Mouse (Mus musculus) urinary bladder, postnatal 36 days (tissue): Measurements from ENCODE around the gene Cacng2.
A peak's percentile ranks its signal among the peaks of the same experiment; 100 is the strongest.
"Not testable (repeated sequence)": the region's sequence is repeated elsewhere in the genome, so short reads cannot be mapped to it uniquely, and the experiment has no call there.

Experiments
- DNase-seq, 2 experiments: peaks; one replicate each; pipeline ENCODE4 v3.0.0; 2022; ENCODE audit warnings: low spot score in 2 of 2, mixed read lengths in 1 of 2

Cacng2 gene

GRCm38 (mm10) chr15:78008206-78008605 lies 111.6 kb downstream of the Cacng2 start:
- DNase-seq = not testable (repeated sequence)

GRCm38 (mm10) chr15:78003929-78004328 lies 115.9 kb downstream of the Cacng2 start:
- no peak for DNase-seq

GRCm38 (mm10) chr15:78001400-78001799 lies 118.4 kb downstream of the Cacng2 start:
- no peak for DNase-seq

GRCm38 (mm10) chr15:77988541-77988940 lies 131.3 kb downstream of the Cacng2 start:
- peak in 1 of 2 experiments; percentile 22 for DNase-seq

GRCm38 (mm10) chr15:77983391-77983790 lies 136.4 kb downstream of the Cacng2 start:
- no peak for DNase-seq

- DNase-seq = peak; percentile 12 to 19
Observed at GRCm38 (mm10) chr15:77982195-77982939, 137.5 kb downstream of the Cacng2 start.

- DNase-seq = no peak
Observed at GRCm38 (mm10) chr15:77981181-77981680, 138.6 kb downstream of the Cacng2 start.

- no peak for DNase-seq
Observed at GRCm38 (mm10) chr15:77979427-77979865, 140.4 kb downstream of the Cacng2 start.

- DNase-seq = no peak
Observed at GRCm38 (mm10) chr15:77977663-77978062, 142.2 kb downstream of the Cacng2 start.

GRCm38 (mm10) chr15:77974165-77974841 lies 145.5 kb downstream of the Cacng2 start:
- no peak for DNase-seq

GRCm38 (mm10) chr15:77970470-77971292 lies 149.1 kb downstream of the Cacng2 start, which contains the start of gene Eif3d:
TSS of gene Eif3d (minus strand) at chr15:77970813.
- DNase-seq = peak; percentile 95 to 98

- DNase-seq = peak in 1 of 2 experiments; percentile 10
Observed at GRCm38 (mm10) chr15:77969940-77970469, 149.8 kb downstream of the Cacng2 start.

- no peak for DNase-seq
Observed at GRCm38 (mm10) chr15:77965117-77965528, 154.7 kb downstream of the Cacng2 start.

GRCm38 (mm10) chr15:77962447-77962846 lies 157.4 kb downstream of the Cacng2 start:
- no peak for DNase-seq

- peak in 1 of 2 experiments; percentile 15 for DNase-seq
Observed at GRCm38 (mm10) chr15:77960693-77961092, 159.1 kb downstream of the Cacng2 start.

- DNase-seq = no peak
Observed at GRCm38 (mm10) chr15:77958071-77958470, 161.8 kb downstream of the Cacng2 start.

GRCm38 (mm10) chr15:77957625-77958024 lies 162.2 kb downstream of the Cacng2 start:
- DNase-seq = no peak

- DNase-seq = peak; percentile 67 to 81
Observed at GRCm38 (mm10) chr15:77956404-77956901, 163.4 kb downstream of the Cacng2 start, which contains the start of gene Foxred2. TSS of gene Foxred2 (minus strand) at chr15:77956722.

- DNase-seq = no peak
Observed at GRCm38 (mm10) chr15:77955440-77956403, 164.1 kb downstream of the Cacng2 start.

GRCm38 (mm10) chr15:77954362-77954761 lies 165.5 kb downstream of the Cacng2 start:
- DNase-seq = no peak
